Mouse (Mus musculus) heart, embryonic 13.5 days (tissue): ENCODE measurements around the gene Gm7030. TPM values are rescaled to one million over a fixed set of nuclear protein-coding genes. Genes with fewer than 3 reads are reported as not detected.
"Not testable (repeated sequence)": the region's sequence is repeated elsewhere in the genome, so short reads cannot be mapped to it uniquely, and the experiment has no call there.

Experiments
- ATAC-seq: fragments of 200-750 bp; cut with Nextera tagmentation; 2 replicates; pipeline ENCODE4 v1.8.0; 2017; ENCODE audit warnings: moderate TSS enrichment; ENCODE audit not compliant: insufficient number of reproducible peaks, low FRiP score, low TSS enrichment; ENCODE audit errors: extremely low read depth
- H3K27ac ChIP-seq: fragments of 300-500 bp; sonication (generic); replicated peaks from 2 replicates; pipeline ENCODE4 v1.5.1; 2015; ENCODE audit warnings: moderate library complexity, mild to moderate bottlenecking, inconsistent platforms
- H3K27me3 ChIP-seq: fragments of 300-500 bp; sonication (generic); replicated peaks from 2 replicates; pipeline ENCODE4 v1.6.1; 2015; ENCODE audit warnings: mild to moderate bottlenecking, inconsistent platforms
- H3K36me3 ChIP-seq: fragments of 300-500 bp; sonication (generic); 2 replicates; pipeline ENCODE4 v1.6.1; 2015; ENCODE audit warnings: mild to moderate bottlenecking, inconsistent platforms
- H3K4me1 ChIP-seq: fragments of 300-500 bp; sonication (generic); 2 replicates; pipeline ENCODE4 v1.6.1; 2015; ENCODE audit warnings: inconsistent platforms
- H3K4me2 ChIP-seq: fragments of 300-500 bp; sonication (generic); 2 replicates; pipeline ENCODE4 v1.6.1; 2015; ENCODE audit warnings: inconsistent platforms, mild to moderate bottlenecking, moderate library complexity
- H3K4me3 ChIP-seq: fragments of 300-500 bp; sonication (generic); 2 replicates; pipeline ENCODE4 v1.5.1; 2015; ENCODE audit warnings: moderate library complexity, mild to moderate bottlenecking, inconsistent platforms
- H3K9ac ChIP-seq: fragments of 300-500 bp; sonication (generic); 2 replicates; pipeline ENCODE4 v1.6.1; 2015; ENCODE audit warnings: inconsistent platforms, mild to moderate bottlenecking, moderate library complexity
- H3K9me3 ChIP-seq: fragments of 300-500 bp; sonication (generic); 2 replicates; pipeline ENCODE4 v1.6.1; 2016; ENCODE audit warnings: inconsistent platforms
- WGBS: fragments of 180-500 bp; shearing (Covaris S2); methylation state at CpG from one replicate; pipeline ENCODE4 v1.1.7; 2015; ENCODE audit warnings: mixed read lengths; 5-methylcytosine and 5-hydroxymethylcytosine counted together
- polyA plus RNA-seq: library from polyadenylated mRNA; unstranded; fragments of >200 nt; fragmentation: Nextera tagmentation; extraction: Ambion mirVana; gene quantifications from 2 replicates; pipeline ENCODE4 v1.2.1, GENCODE M21; 2015

The Gm7030 gene
- polyA plus RNA-seq, 1 experiment from 2014 or later: not detected

- 65% methylated on average over 5 of the region's 5 CpGs for WGBS
- Histone ChIP-seq H3K27ac (no peak overlapping the region), H3K36me3 (no peaks in the 10 kb centered on the region), H3K4me3 (no peak overlapping the region), H3K4me2 (no peak overlapping the region), H3K9me3 (no peaks in the 10 kb centered on the region), H3K4me1 (no peaks in the 10 kb centered on the region), H3K27me3 (peaks cover 66% of the 10 kb centered on the region), H3K9ac (no peak overlapping the region)
- no peak for ATAC-seq
Measured at GRCm38 (mm10) chr17:36131516-36132265, 2.5 kb upstream of the Gm7030 start.

- H3K4me1 ChIP-seq, H3K9ac ChIP-seq, H3K36me3 ChIP-seq, H3K4me2 ChIP-seq, ATAC-seq, H3K9me3 ChIP-seq, H3K4me3 ChIP-seq, H3K27ac ChIP-seq: not testable (repeated sequence)
- WGBS: 42% methylated on average over 12 of the region's 13 CpGs
- H3K27me3 ChIP-seq: peaks cover 51% of the 10 kb centered on the region
Measured at GRCm38 (mm10) chr17:36128525-36128924, 700 bp downstream of the Gm7030 start.

DNA sequence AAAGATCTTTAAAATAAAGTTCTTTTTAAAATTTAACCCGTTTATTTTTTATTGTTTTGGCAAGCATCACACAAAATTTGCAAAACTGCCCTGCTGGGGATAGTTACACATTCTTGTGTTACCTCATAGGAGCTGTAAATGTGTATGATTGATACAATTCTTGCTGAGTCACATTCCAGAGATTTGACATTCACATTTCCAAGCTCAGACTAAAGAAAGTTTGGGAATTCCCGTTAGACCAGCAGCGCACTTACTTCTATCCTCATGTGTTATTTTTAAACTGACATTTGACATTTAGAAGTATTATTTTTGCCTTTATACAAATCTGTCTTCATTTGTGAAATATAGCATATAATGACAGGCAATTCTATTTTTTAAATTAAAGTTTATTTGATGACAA is 5.1 kb downstream of the Gm7030 start:
- peaks cover 53% of the 10 kb centered on the region for H3K27me3 ChIP-seq
- H3K4me3 ChIP-seq, H3K4me1 ChIP-seq, ATAC-seq, H3K36me3 ChIP-seq, H3K4me2 ChIP-seq, H3K27ac ChIP-seq, H3K9ac ChIP-seq, H3K9me3 ChIP-seq: not testable (repeated sequence)
- WGBS: 57% methylated on average over 3 of the region's 3 CpGs

- not testable (repeated sequence) for H3K4me1 ChIP-seq, H3K36me3 ChIP-seq, H3K9me3 ChIP-seq, H3K27ac ChIP-seq, ATAC-seq, H3K9ac ChIP-seq
- WGBS: 6% methylated on average over 8 of the region's 8 CpGs
- Histone ChIP-seq H3K4me2 (peak within 1 kb of the TSS; percentile 62), H3K4me3 (peak within 1 kb of the TSS; percentile 40), H3K27me3 (peaks cover 56% of the 10 kb centered on the region)
Measured at GRCm38 (mm10) chr17:36121352-36122020, 7.7 kb downstream of the Gm7030 start, which contains the start of gene Gm19684. TSS of gene Gm19684 (plus strand) at chr17:36121678.

GRCm38 (mm10) chr17:36120839-36121238 is 8.4 kb downstream of the Gm7030 start:
- H3K27ac ChIP-seq, H3K9me3 ChIP-seq, H3K36me3 ChIP-seq, H3K9ac ChIP-seq, H3K4me1 ChIP-seq, ATAC-seq: not testable (repeated sequence)
- Histone ChIP-seq H3K4me3 (peak overlapping the region; percentile 40), H3K27me3 (peaks cover 62% of the 10 kb centered on the region), H3K4me2 (peak overlapping the region; percentile 62)
- WGBS: 15% methylated on average over 18 of the region's 18 CpGs

GRCm38 (mm10) chr17:36116545-36116944 is 12.7 kb downstream of the Gm7030 start:
- H3K9me3 ChIP-seq, H3K27ac ChIP-seq, H3K4me1 ChIP-seq, H3K4me3 ChIP-seq, H3K9ac ChIP-seq, H3K36me3 ChIP-seq, ATAC-seq, H3K4me2 ChIP-seq: not testable (repeated sequence)
- WGBS: 20% methylated on average over 3 of the region's 3 CpGs
- H3K27me3 ChIP-seq: peaks cover 63% of the 10 kb centered on the region

DNA sequence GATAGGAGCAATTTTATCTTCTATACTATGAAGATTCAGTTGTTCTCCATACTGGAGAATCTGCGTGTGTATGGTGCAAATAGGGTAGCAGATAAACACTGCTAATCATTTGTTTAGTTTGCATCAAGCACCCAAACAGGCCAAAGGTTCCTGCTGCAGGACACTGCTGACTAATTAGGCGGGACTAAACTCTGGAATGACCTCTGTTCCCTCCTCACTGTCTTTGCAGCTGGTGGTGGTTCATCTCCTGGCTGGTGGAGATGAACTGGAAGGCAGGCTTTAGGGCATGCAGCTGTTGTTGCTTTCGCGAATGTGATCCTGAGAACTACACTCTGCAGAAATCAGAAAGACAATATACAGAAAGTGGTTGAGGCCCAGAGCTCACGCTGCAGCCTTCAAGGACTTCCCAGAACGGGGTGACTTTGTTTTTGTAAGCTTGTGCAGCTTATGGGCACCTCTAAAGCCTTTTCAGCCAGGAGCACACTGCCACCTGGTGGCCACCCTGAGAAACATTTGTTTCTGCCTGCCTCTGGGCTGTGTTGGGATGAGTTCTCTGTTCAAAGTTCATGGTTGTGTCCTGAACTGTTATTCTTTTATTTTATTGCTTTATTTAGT is 15.1 kb downstream of the Gm7030 start:
- 12% methylated on average over 6 of the region's 6 CpGs for WGBS
- not testable (repeated sequence) for ATAC-seq
- peaks cover 64% of the 10 kb centered on the region for H3K27me3 ChIP-seq

DNA sequence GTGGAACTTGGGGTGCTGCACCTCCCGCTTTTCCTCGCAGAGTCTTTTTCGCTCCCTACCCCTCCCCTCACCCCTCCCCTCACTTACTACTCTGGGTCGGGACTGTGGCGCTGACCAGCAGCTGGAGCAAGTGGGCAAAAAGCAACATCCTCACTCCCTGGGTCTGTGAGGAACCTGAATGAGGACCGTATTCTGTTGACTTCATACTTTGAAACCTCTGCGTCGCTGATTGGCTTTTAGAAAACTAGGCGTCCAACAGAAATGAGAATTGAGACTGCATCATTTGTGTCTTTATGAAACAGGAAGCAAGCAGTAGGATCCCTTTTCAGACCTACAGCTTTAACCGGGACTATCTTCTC is 17.7 kb downstream of the Gm7030 start:
- Histone ChIP-seq H3K4me2 (peak overlapping the region; percentile 73), H3K27me3 (peaks cover 66% of the 10 kb centered on the region), H3K9ac (peak overlapping the region; percentile 59), H3K4me3 (peak overlapping the region; percentile 46)
- not testable (repeated sequence) for H3K4me1 ChIP-seq, H3K9me3 ChIP-seq, H3K27ac ChIP-seq, H3K36me3 ChIP-seq, ATAC-seq
- WGBS: 2% methylated on average over 10 of the region's 10 CpGs

More for the DNA sequence above, 15.1 kb downstream of the Gm7030 start:
- H3K36me3 ChIP-seq, H3K4me1 ChIP-seq, H3K4me3 ChIP-seq, H3K4me2 ChIP-seq, H3K9ac ChIP-seq, H3K27ac ChIP-seq, H3K9me3 ChIP-seq: not testable (repeated sequence)

GRCm38 (mm10) chr17:36110641-36111509 is 18.4 kb downstream of the Gm7030 start:
- WGBS: under 1% methylated on average over 57 of the region's 57 CpGs
- H3K27ac ChIP-seq, ATAC-seq, H3K36me3 ChIP-seq, H3K9me3 ChIP-seq, H3K4me1 ChIP-seq: not testable (repeated sequence)
- H3K9ac ChIP-seq: peak overlapping the region; percentile 59
- peak overlapping the region; percentile 73 for H3K4me2 ChIP-seq
- H3K4me3 ChIP-seq: peak overlapping the region; percentile 46
- H3K27me3 ChIP-seq: peaks cover 60% of the 10 kb centered on the region

DNA sequence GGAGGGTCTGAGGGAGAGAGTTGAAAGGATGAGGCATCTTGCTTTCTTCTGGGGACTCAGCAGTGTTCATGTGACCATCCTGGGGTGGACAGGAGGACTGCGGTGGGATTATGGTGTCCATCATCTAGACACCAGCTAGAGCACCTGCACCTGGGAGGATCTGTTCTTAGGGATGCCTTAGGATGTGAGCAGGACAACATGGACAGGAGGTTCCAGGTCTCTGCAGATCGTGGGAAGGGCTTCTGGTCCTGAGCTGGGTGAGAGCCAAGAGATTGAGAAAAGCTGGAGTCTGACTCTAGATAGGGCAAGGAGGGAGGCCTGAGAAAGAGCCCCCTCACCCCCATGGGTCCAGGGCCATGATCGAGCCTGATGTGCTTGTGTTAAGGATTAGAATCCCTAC is 19.1 kb downstream of the Gm7030 start:
- not testable (repeated sequence) for H3K27ac ChIP-seq, ATAC-seq, H3K4me3 ChIP-seq, H3K4me1 ChIP-seq, H3K4me2 ChIP-seq, H3K9ac ChIP-seq, H3K9me3 ChIP-seq, H3K36me3 ChIP-seq
- H3K27me3 ChIP-seq: peaks cover 57% of the 10 kb centered on the region
- WGBS: 54% methylated on average over 3 of the region's 3 CpGs

DNA sequence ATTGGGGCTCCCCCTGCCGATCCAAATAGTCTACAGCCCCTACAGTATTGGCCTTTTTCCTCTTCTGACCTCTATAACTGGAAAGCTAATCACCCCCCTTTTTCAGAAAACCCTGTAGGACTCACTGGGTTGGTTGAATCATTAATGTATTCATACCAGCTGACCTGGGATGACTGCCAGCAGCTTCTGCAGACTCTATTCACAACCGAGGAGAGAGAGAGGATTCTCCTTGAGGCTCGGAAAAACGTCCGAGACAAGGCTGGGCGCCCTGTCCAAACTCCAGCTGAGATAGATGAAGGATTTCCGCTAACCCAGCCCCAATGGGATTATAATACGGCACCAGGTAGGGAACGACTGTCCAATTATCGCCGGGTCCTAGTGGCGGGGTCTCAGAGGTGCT is 27.1 kb downstream of the Gm7030 start:
- H3K4me3 ChIP-seq, H3K27me3 ChIP-seq, H3K36me3 ChIP-seq, H3K9me3 ChIP-seq, H3K4me2 ChIP-seq, H3K9ac ChIP-seq, ATAC-seq, H3K4me1 ChIP-seq, H3K27ac ChIP-seq: not testable (repeated sequence)
- 82% methylated on average over 12 of the region's 12 CpGs for WGBS
